Mouse (Mus musculus) layer of hippocampus, postnatal 14 days (tissue): ENCODE results near the gene Selp. TPM values are rescaled to one million over a fixed set of nuclear protein-coding genes. Genes with fewer than 3 reads are reported as not detected.

ENCODE experiments used
- DNase-seq, 2 experiments: peaks; one replicate each; pipeline ENCODE4 v3.0.0; 2021 to 2022; ENCODE audit warnings: low spot score in 2 of 2, mixed read lengths in 1 of 2
- total RNA-seq, 2 experiments: library from RNA; stranded (reverse); gene quantifications; 2 replicates each; pipeline ENCODE4 v1.2.3; 2021

The Selp gene
- total RNA-seq, 2 experiments from 2014 or later = not detected

DNA sequence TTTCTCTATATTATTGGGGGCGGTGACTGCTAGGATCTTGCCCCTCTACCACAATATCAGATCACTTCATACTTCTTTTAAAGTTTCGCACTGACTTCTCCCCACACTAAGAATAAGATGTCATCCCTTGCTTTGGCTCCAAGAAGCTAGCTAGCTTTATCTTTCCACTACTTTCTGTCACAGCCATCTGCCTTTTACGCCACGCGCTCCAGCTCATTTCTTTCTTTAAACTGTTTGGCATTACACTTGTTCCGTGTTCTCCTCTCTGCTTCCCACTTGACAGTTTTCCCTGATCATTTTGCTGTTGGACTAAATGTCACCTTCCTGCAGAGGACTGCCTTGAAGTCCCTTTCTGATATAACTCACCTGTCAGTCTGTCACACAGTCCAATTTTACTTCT is 2.8 kb downstream of the Selp start:
- peak in 1 of 2 experiments; percentile 5 for DNase-seq

DNA sequence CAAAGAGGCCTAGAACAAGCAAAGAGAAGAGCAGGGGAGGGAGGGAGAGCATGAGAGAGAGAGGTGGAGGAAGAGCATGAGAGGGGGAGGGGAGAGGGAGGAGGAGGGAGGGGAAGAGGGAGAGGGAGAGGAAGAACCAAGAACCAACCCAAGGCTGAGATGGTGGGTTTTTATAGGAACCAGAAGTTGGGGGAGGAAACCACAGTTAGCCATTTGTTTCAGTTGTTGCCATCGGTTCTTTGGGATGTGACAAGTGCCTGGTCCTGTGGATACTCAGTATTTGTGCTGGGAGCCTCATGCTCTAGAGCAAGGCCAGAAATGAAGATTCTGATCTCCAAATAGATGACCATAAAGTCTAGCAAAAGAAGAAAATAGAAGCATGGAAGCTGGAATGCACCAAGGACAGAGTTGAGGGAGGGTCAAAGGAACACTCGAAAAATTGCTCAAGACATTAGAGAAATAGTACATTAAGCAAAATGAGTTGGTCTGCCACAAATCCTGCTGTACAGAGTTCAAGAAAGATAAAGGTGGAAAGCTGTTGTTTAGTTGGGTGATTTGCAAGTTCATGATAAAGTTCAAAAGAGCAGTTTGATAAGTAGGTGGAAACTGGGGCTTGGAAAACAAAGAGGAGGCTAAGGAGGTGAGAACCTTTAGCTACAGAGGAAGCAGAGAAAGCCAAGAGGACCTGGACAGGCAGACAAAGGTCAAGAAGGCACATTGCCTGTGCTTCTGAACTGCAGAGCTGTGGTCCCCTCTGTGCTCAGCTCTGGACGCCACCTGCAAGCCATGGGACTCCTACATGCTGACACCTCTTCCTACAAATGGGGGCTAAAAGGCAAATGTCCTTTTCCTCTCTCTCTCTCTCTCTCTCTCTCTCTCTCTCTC is 5.1 kb downstream of the Selp start:
- DNase-seq = no peak

- DNase-seq = no peak
Observed at GRCm38 (mm10) chr1:164120777-164121158, 5.7 kb downstream of the Selp start.

GRCm38 (mm10) chr1:164123836-164124235 is 8.8 kb downstream of the Selp start:
- DNase-seq = no peak

GRCm38 (mm10) chr1:164130013-164130412 is 14.9 kb downstream of the Selp start:
- no peak for DNase-seq

DNA sequence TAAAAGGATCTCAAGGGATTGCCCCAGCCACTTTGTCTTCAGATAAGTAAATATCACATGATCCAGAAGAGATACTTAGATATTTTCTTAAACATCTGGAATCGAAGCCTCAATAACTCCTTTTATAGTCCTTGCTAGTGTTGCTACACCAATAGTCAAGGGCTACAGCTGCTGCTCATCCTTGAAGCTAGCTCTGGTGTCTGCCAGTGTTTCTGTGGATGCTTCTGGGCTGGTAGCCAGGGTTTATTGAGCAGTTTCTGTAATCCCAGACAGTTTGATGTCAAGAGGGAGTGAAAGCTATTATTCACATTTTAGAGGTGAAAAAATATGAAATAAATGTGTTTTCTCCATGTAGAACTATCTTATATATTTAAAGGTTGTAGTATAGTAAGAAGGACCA is 17.5 kb downstream of the Selp start:
- DNase-seq = no peak

GRCm38 (mm10) chr1:164134101-164134500 is 19.0 kb downstream of the Selp start:
- DNase-seq = no peak

- no peak for DNase-seq
Observed at GRCm38 (mm10) chr1:164135360-164135759, 20.3 kb downstream of the Selp start.

DNA sequence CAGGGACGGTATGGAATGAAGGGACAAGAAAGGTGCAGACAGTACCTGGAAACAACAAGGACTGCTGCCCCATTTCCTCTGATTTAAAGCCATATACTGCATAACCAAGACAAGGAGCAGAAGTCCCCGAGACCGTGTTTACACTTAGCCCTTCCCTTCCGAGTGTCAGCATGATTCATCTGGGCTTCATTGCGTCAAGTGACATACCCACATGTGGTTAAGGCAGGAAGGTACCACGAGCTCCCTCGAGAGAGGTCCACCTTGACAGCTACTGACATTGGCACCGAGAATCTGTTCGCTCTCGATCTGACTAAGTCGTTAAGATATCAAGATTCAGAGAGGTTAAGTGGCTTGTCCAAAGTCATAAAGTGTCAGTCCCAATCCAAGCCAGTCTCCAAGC is 20.9 kb downstream of the Selp start:
- DNase-seq = no peak

GRCm38 (mm10) chr1:164136636-164137035 is 21.6 kb downstream of the Selp start:
- DNase-seq = no peak

- peak; percentile 64 to 71 for DNase-seq
Observed at GRCm38 (mm10) chr1:164138365-164139130, 23.5 kb downstream of the Selp start.

DNA sequence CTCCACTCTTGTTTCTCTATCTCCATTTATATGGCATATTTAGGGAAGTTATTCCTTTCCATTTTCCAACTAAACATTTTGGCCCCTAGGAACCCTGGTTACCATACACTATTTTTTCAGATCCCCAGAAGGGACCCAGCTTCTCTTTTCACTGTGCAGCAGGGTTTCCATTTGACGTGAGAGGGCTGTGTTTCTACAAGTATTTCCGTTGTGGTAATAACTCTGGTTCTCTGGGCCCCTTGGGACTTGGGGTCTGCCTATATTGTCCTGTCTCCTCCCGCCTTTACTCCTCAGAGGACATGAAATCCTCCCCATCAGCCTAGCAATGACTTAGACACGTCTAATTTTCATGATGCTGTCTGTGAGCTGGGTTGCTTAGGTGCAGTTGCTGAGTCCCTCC is 24.4 kb downstream of the Selp start:
- DNase-seq = no peak

GRCm38 (mm10) chr1:164149083-164149482 is 34.0 kb downstream of the Selp start:
- no peak for DNase-seq

DNA sequence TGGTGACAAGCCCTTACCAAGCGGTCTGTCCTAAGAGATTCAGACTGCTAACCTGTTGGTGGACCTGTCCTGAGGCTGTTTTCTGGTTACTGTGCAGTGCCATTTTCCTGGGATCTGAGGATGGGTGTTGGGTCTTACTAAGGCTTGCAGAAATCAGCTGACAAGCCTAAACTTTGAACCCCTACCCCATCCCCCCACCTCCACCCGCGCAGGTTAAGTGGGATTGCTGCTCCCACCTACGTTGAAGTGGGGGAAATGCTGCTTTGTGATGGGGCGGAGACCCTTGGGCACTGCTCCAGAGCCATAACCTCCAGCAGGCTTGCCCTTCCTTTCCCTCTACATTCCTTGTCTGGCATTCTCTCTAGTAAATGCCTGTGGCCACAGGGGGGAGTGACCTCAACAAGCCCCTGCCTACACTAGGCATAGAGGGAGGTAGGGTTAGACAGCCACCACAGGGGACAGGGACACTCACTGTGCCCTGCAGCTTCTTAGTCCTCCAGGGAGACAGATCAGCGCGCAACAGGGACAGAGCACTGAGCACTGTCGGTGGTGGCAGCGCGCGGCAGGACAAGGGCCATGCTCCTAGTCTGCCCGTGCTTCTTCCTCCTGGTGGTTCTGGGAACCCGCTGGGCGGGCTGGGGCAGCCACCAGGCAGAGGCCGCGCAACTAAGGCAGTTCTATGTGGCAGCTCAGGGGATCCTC is 36.5 kb downstream of the Selp start, which contains the start of gene F5:
TSS of gene F5 (plus strand) at position 452 of the 702 bp plus-strand sequence.
- no peak for DNase-seq

DNA sequence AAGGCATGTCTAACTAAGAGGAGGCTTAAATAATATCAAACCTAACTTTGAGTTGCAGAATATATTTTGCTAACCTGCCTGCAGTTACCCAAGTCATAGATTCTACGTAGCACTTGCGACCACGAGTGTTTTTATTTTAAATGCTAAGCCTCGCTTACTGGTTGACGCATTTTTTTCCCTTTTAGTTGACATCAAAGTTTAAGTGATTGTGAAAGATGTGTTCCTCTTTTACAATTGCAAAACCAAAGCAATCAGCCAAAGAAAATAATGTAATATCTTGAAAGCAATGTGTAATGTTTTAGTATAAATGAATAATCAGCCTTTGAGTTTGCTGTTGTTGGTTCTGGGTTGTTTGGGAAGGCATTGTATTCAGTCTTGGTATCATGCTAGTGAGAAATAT is 37.8 kb downstream of the Selp start:
- DNase-seq = no peak

DNA sequence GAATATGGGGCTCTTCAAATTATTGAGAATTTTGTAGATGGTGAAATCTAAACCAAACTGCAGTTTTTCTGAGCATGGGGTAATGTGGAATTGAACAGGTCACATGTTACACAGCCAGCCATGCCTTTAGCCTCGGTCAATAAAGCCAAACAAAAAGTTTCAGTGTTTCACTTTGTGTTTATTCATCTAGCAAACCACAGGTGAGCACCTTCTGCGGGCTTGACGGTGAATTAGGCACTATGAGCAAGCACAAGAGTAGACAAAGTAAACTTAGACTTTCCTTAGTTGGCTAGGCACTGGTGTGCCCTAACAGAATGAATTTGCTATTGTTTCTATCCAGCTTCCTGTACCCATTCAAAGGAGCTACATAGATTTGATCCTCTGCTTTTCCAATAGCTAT is 39.9 kb downstream of the Selp start:
- DNase-seq = no peak

- no peak for DNase-seq
Observed at GRCm38 (mm10) chr1:164158571-164158970, 43.5 kb downstream of the Selp start.

DNA sequence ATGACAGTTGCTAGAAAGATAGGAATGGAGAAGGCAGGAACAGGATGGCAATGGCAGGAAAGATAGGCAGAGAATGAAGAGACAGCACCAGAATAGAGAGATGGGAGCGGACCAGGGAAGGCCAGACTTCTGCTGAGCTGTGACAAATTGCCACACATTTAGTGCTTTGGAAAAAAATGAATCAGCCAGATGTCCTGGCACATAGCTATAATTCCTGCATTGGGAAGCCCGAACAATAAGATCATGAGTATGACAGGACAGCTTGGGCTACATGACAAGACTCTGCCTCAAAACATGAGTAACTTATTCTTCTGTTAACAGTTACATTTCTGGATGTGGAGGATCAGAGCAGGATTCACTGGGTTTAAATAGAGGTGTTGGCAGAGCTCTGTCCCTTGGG is 44.7 kb downstream of the Selp start:
- no peak for DNase-seq

- DNase-seq = no peak
Observed at GRCm38 (mm10) chr1:164162745-164163144, 47.7 kb downstream of the Selp start.

DNA sequence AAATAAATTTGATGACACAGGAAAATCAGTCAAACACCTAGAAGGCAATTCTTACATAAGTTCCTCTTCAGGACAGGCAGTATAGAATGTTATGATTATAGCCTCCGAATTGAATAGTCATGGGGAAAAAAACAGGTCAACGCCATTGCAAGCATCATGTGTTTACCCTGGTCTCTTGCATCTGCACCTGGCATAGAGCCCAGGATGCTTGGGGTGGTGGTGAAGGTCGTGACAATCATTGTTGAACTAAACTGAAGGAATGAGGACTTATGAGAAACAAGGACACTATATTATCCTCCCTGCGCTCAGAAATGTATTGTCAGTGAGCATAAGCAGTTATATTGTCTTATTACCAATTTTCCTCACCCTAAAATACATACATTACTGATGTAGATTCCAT is 53.8 kb downstream of the Selp start:
- no peak for DNase-seq

GRCm38 (mm10) chr1:164170434-164170833 is 55.4 kb downstream of the Selp start:
- no peak for DNase-seq

DNA sequence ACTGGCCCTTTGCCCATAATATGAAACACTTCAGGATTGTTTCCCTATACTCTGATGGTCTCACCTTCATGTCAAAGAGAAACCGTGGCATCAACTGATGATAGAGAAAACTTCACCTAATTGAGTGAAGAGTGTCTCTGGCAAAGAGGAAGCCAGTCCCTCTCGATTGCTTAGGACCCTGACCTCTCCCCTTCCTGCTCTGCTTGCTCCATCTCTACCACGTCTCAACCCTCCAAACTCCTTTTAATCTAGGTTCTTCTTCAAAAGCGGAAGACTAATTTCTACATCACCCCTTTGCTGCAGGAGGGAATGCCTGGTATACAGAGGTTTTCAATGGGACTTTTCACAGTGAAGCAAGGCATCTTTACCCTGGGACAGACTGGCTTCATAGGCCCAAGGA is 58.1 kb downstream of the Selp start:
- no peak for DNase-seq
